Mouse (Mus musculus) heart, embryonic 11.5 days (tissue): ENCODE data around the gene Sdc4. TPM values are rescaled to one million over a fixed set of nuclear protein-coding genes. Genes with fewer than 3 reads are reported as not detected.

Experiments used
- ATAC-seq: fragments of 200-750 bp; cut with Nextera tagmentation; replicated peaks from 2 replicates; pipeline ENCODE4 v1.8.0; 2017; ENCODE audit warnings: moderate library complexity; ENCODE audit not compliant: insufficient number of reproducible peaks, low FRiP score, low TSS enrichment
- H3K27ac ChIP-seq: fragments of 300-500 bp; sonication (generic); 2 replicates; pipeline ENCODE4 v1.5.1; 2014; ENCODE audit warnings: mild to moderate bottlenecking, low read depth, low read length
- H3K27me3 ChIP-seq: fragments of 300-500 bp; sonication (generic); 2 replicates; pipeline ENCODE4 v1.6.1; 2014; ENCODE audit warnings: mild to moderate bottlenecking, low read length, mixed read lengths; ENCODE audit not compliant: control insufficient read depth, insufficient read depth
- H3K36me3 ChIP-seq: fragments of 300-500 bp; sonication (generic); 2 replicates; pipeline ENCODE4 v1.6.1; 2014; ENCODE audit warnings: mild to moderate bottlenecking, low read length, moderate library complexity, mixed read lengths; ENCODE audit not compliant: control insufficient read depth, insufficient read depth
- H3K4me1 ChIP-seq: fragments of 300-500 bp; sonication (generic); 2 replicates; pipeline ENCODE4 v1.6.1; 2014; ENCODE audit warnings: low read length; ENCODE audit not compliant: control insufficient read depth, insufficient read depth
- H3K4me2 ChIP-seq: fragments of 300-500 bp; sonication (generic); 2 replicates; pipeline ENCODE4 v1.6.1; 2014; ENCODE audit warnings: mild to moderate bottlenecking, moderate library complexity
- H3K4me3 ChIP-seq: fragments of 300-500 bp; sonication (generic); 2 replicates; pipeline ENCODE4 v1.5.1; 2014; ENCODE audit warnings: low read depth, low read length
- H3K9ac ChIP-seq: fragments of 300-500 bp; sonication (generic); 2 replicates; pipeline ENCODE4 v1.6.1; 2014; ENCODE audit warnings: mild to moderate bottlenecking, low read depth, low read length, moderate library complexity
- H3K9me3 ChIP-seq: fragments of 300-500 bp; sonication (generic); replicated peaks from 2 replicates; pipeline ENCODE4 v1.6.1; 2016; ENCODE audit warnings: low read length; ENCODE audit not compliant: control insufficient read depth
- WGBS: fragments of 180-500 bp; shearing (Covaris S2); extraction: QIAGEN DNeasy Blood & Tissue Kit; methylation state at CpG from one replicate; pipeline ENCODE4 v1.1.7; 2014; ENCODE audit not compliant: insufficient replicate concordance; 5-methylcytosine and 5-hydroxymethylcytosine counted together
- polyA plus RNA-seq: library from polyadenylated mRNA; unstranded; fragments of >200 nt; fragmentation: Nextera tagmentation; extraction: Ambion mirVana; gene quantifications from 2 replicates; pipeline ENCODE4 v1.2.1, GENCODE M21; 2014

Sdc4 gene
- polyA plus RNA-seq, 1 experiment from 2014 or later: 34.6 TPM

GRCm38 (mm10) chr2:164453887-164454500 lies 10.3 kb upstream of the Sdc4 start:
- no peak overlapping the region for H3K27ac ChIP-seq
- 59% methylated on average over 7 of the region's 7 CpGs for WGBS
- no peak overlapping the region for H3K4me3 ChIP-seq
- H3K9ac ChIP-seq: no peak overlapping the region
- no peaks in the 10 kb centered on the region for H3K27me3 ChIP-seq
- H3K4me1 ChIP-seq: peaks cover 24% of the 10 kb centered on the region
- no peak overlapping the region for H3K4me2 ChIP-seq
- no peaks in the 10 kb centered on the region for H3K36me3 ChIP-seq
- H3K9me3 ChIP-seq: no peaks in the 10 kb centered on the region
- no peak for ATAC-seq

DNA sequence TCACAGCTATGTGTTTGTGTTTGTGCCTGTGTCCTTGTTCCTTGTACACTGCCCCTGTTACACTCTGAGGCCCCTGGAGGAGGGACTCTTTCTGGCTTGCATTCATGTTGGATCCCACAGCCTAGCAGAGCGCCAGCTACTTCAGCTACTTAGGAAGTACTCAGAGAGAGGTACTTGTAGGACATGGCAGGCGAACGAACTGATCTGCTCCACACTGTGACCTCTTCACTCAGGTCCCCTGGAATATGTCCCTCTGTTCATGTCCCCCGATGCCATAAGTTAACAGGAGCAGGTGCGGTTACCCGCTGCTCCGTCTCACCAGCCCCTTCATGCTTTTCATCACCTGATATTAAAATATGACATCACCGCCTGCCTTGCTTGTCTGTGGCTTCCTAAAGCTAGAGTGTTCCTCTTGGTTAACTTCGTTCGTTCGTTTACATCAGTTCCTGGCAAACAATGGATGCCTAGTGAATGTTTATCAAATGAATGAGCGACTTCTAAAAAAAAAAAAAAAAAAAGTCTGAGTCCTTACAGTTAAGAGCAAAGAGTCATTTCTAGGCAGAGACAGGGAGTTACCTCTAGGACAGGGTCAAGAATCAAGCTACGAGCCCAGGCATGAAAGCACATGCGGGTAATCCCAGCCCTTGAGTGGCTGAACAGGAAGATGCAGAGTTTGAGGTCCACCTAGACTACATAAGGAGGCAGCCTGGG lies 9.5 kb upstream of the Sdc4 start:
- Histone ChIP-seq H3K9ac (no peak overlapping the region), H3K4me1 (peaks cover 27% of the 10 kb centered on the region), H3K9me3 (no peaks in the 10 kb centered on the region), H3K4me3 (no peak overlapping the region), H3K27me3 (no peaks in the 10 kb centered on the region), H3K4me2 (no peak overlapping the region), H3K36me3 (no peaks in the 10 kb centered on the region), H3K27ac (0 out of 2 replicates have a peak overlapping the region, but pooled peaks have one; percentile 24)
- no peak for ATAC-seq
- WGBS: 46% methylated on average over 14 of the region's 14 CpGs

DNA sequence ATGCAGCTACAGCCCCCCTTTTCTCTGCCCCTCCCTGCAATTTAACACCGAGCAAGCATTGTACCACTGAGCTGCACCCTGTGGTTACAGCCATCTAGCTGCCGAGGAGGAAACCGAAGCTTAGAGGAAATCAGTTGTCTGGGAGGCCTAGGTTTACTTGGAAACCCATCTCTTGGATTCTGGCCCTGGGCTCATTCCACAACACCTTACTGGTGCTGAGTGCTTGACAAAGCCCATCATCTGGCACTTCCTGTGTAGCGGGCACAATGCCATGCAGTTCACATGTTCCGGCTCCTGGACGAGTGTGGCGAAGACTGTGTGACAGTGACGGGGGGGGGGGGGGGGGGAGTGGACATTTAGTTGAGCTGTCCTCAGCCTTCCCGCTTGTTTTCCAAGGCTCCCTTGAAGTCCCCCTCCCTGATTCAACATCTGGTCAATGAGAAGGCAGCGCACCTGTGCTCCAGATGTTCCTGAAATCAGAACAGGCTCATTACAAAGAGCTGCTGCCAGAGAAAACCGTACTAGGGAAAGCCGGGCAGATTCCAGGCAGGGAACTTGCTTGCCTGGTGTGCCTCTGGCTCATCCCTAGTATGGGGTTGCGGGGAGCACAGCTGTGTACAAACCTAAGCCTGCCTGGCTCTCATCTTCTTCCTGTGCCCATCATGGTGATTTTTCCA lies 8.5 kb upstream of the Sdc4 start:
- Histone ChIP-seq H3K4me3 (no peak overlapping the region), H3K4me1 (peaks cover 27% of the 10 kb centered on the region), H3K27me3 (no peaks in the 10 kb centered on the region), H3K4me2 (peak overlapping the region; percentile 19; the same call in 1 of the 2 replicates), H3K36me3 (no peaks in the 10 kb centered on the region), H3K9ac (no peak overlapping the region), H3K27ac (no peak overlapping the region), H3K9me3 (no peaks in the 10 kb centered on the region)
- 41% methylated on average over 13 of the region's 13 CpGs for WGBS
- ATAC-seq: no peak

GRCm38 (mm10) chr2:164449341-164450042 lies 5.8 kb upstream of the Sdc4 start:
- no peaks in the 10 kb centered on the region for H3K27me3 ChIP-seq
- H3K4me2 ChIP-seq: no peak overlapping the region
- peaks cover 15% of the 10 kb centered on the region for H3K4me1 ChIP-seq
- WGBS: 55% methylated on average over 14 of the region's 14 CpGs
- H3K4me3 ChIP-seq: no peak overlapping the region
- H3K9ac ChIP-seq: no peak overlapping the region
- H3K9me3 ChIP-seq: no peaks in the 10 kb centered on the region
- no peaks in the 10 kb centered on the region for H3K36me3 ChIP-seq
- H3K27ac ChIP-seq: peak overlapping the region; percentile 7; the same call in 1 of the 2 replicates
- no peak for ATAC-seq

GRCm38 (mm10) chr2:164448921-164449320 lies 5.2 kb upstream of the Sdc4 start:
- Histone ChIP-seq H3K9me3 (no peaks in the 10 kb centered on the region), H3K4me2 (no peak overlapping the region), H3K36me3 (no peaks in the 10 kb centered on the region), H3K9ac (no peak overlapping the region), H3K4me1 (peaks cover 15% of the 10 kb centered on the region), H3K27me3 (no peaks in the 10 kb centered on the region), H3K4me3 (no peak overlapping the region), H3K27ac (no peak overlapping the region)
- ATAC-seq: no peak
- WGBS: 69% methylated on average over 5 of the region's 5 CpGs

GRCm38 (mm10) chr2:164448140-164448539 lies 4.5 kb upstream of the Sdc4 start:
- peaks cover 15% of the 10 kb centered on the region for H3K4me1 ChIP-seq
- no peak overlapping the region for H3K4me3 ChIP-seq
- no peak for ATAC-seq
- H3K27ac ChIP-seq: no peak overlapping the region
- 89% methylated on average over 1 of the region's 1 CpGs for WGBS
- no peak overlapping the region for H3K9ac ChIP-seq
- H3K4me2 ChIP-seq: no peak overlapping the region
- H3K9me3 ChIP-seq: no peaks in the 10 kb centered on the region
- H3K27me3 ChIP-seq: no peaks in the 10 kb centered on the region
- no peaks in the 10 kb centered on the region for H3K36me3 ChIP-seq

- 71% methylated on average over 3 of the region's 3 CpGs for WGBS
Measured at GRCm38 (mm10) chr2:164446086-164446469, 2.4 kb upstream of the Sdc4 start.

GRCm38 (mm10) chr2:164445399-164446085 lies 1.9 kb upstream of the Sdc4 start:
- Histone ChIP-seq H3K9me3 (no peaks in the 10 kb centered on the region), H3K4me1 (peaks cover 19% of the 10 kb centered on the region), H3K4me3 (no peak overlapping the region), H3K36me3 (no peaks in the 10 kb centered on the region), H3K4me2 (no peak overlapping the region), H3K9ac (no peak overlapping the region), H3K27me3 (no peaks in the 10 kb centered on the region), H3K27ac (no peak overlapping the region)
- ATAC-seq: no peak
- 76% methylated on average over 3 of the region's 3 CpGs for WGBS

More at GRCm38 (mm10) chr2:164446086-164446469, 2.4 kb upstream of the Sdc4 start:
- ATAC-seq: no peak
- Histone ChIP-seq H3K4me3 (no peak overlapping the region), H3K4me2 (no peak overlapping the region), H3K36me3 (no peaks in the 10 kb centered on the region), H3K9ac (no peak overlapping the region), H3K4me1 (peaks cover 17% of the 10 kb centered on the region), H3K27me3 (no peaks in the 10 kb centered on the region), H3K27ac (no peak overlapping the region), H3K9me3 (no peaks in the 10 kb centered on the region)
